Mouse (Mus musculus) left cerebral cortex, adult 11 months (tissue): Measurements from ENCODE around the gene A630095E13Rik.
"Not testable (repeated sequence)": the region's sequence is repeated elsewhere in the genome, so short reads cannot be mapped to it uniquely, and the experiment has no call there.

Experiments
- DNase-seq: peaks from one replicate; pipeline ENCODE4 v3.0.0; 2022; ENCODE audit warnings: low spot score

A630095E13Rik gene

GRCm38 (mm10) chr9:36643276-36643675 lies at the start of gene A630095E13Rik:
Gene A630095E13Rik (minus strand): TSS chr9:36643376.
- DNase-seq, result not testable (repeated sequence)

- no peak for DNase-seq
These were observed 49.7 kb upstream of the A630095E13Rik start, which contains the start of gene Acrv1 for GRCm38 (mm10) chr9:36692920-36693319. Gene Acrv1 (plus strand): TSS chr9:36693220.

- no peak for DNase-seq
These were observed 44.2 kb upstream of the A630095E13Rik start for GRCm38 (mm10) chr9:36687329-36687728.

GRCm38 (mm10) chr9:36681424-36681823 lies 38.2 kb upstream of the A630095E13Rik start:
- no peak for DNase-seq
